Mouse (Mus musculus) liver (tissue): ENCODE results near the gene Vezt.
A peak's percentile ranks its signal among the peaks of the same experiment; 100 is the strongest.

ENCODE experiments used
- DNase-seq: peaks from one replicate; pipeline ENCODE4 v3.0.0-alpha.2; 2020; ENCODE audit warnings: mixed read lengths

Vezt gene

GRCm38 (mm10) chr10:93909015-93909414, 126.6 kb downstream of the Vezt start:
- no peak for DNase-seq

- no peak for DNase-seq
These were observed 127.1 kb downstream of the Vezt start for GRCm38 (mm10) chr10:93908540-93908939.

DNA sequence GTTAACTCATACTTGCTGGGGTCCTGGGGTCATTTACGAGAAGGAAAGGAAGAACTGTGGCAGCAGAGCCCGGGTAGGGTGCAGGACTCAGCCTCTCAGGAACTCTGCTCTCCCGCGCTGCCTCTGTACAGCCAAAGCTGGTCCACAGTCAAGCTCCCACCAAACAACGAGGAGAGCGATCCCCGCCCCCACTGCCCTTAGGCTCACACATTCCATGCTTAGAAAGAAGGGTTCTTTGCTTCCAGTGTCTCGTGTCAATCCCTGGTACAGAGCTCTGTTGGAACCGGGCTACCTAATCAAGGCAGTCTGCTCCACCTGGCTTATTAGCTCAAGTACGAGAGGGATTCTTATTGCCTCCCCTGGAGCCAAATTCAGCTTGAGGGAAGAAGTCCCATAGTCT, 128.2 kb downstream of the Vezt start:
- no peak for DNase-seq

GRCm38 (mm10) chr10:93899907-93900306, 135.7 kb downstream of the Vezt start:
- DNase-seq: no peak

- DNase-seq: no peak
These were observed 136.3 kb downstream of the Vezt start for GRCm38 (mm10) chr10:93899303-93899702.

DNA sequence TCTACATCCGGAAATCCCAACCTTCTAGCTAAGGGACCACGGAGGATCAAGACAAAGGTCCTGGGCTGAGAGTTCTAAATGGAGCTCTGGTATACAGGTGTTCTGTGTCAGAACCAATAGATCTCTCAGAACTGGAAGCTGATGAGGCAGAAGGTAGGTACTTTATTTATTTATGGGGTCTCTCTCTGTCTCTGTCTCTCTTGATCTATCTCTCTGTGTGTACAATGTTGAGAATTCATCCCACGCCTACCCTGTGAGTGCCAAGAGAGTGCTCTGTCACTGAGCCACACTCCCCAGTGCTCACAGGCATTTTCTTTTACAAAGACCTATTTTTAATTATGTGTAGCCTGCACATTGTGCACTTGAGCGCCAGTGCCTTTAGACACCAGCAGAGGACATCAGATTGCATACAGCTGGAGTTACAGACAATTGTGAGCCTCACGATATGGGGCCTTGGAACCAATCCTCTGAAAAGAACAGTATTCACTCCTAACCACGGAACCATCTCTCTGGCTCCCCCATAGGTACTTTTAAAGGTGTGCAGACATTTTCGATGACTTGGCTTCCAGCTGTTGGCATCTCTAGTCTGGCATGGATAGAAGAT, 138.5 kb downstream of the Vezt start, which contains the start of gene Metap2:
TSS of gene Metap2 (minus strand) at position 51 of the 604 bp plus-strand sequence.
- DNase-seq: no peak

- peak; percentile 74 for DNase-seq
These were observed 143.1 kb downstream of the Vezt start for GRCm38 (mm10) chr10:93892551-93892950.

- DNase-seq: peak; percentile 85
These were observed 144.6 kb downstream of the Vezt start for GRCm38 (mm10) chr10:93891031-93891430.

GRCm38 (mm10) chr10:93890565-93890964, 145.1 kb downstream of the Vezt start:
- DNase-seq: no peak

- DNase-seq: peak; percentile 34
These were observed 145.6 kb downstream of the Vezt start for GRCm38 (mm10) chr10:93889976-93890375.

- peak; percentile 93 for DNase-seq
These were observed 146.1 kb downstream of the Vezt start for GRCm38 (mm10) chr10:93889579-93889950.
